ENCODE assay signal across 23 mouse cellular contexts in the genomic region with DNA sequence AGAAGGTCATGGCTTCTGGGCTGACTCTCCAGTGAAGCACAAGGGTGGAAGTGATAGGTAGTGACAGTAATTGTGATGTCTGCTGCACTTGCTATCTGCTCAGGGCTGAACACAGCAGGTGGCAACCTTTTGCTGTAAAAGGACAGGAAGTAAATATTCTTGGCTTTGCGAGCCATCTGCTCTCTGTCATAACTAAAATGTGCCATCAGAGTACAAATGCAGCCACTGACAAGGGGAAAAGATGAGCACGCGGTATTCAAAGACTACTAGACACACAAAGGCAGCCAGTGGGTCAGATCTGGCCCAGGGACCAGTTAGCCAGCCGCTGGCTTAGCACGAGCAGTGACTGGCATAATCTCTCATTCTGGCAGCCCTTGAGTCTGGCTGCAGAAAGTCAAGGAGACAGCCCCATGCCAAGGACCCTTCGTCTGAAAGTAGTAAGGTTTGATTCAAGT.
DNase-seq lines count a peak whose midpoint lies in the region; ATAC-seq lines count a peak whose summit lies in the region.
"Had no signal": no experiment of that assay in that cellular context is flagged by ENCODE, and none has a peak within 500 bp of the region (broad histone marks: within the 10 kb centered on the region; RNA-seq: fewer than 3 reads in every experiment).

No protein-coding gene starts in this region.

- H3K27me3 ChIP-seq in hindbrain, embryonic 15.5 days = no peaks in the 10 kb centered on the region
- H3K27me3 ChIP-seq in hindbrain, embryonic 10.5 days (ENCODE audit: insufficient read depth, poor library complexity, severe bottlenecking) = no peaks in the 10 kb centered on the region; the same call in 1 of the 2 replicates
- H3K27me3 ChIP-seq: heart, embryonic 13.5 days; limb, embryonic 12.5 days; liver, embryonic 13.5 days had no signal

- no peaks in the 10 kb centered on the region for H3K9me3 ChIP-seq in hindbrain, embryonic 15.5 days
- H3K9me3 ChIP-seq in hindbrain, embryonic 10.5 days = peaks cover 8% of the 10 kb centered on the region; the same call in 1 of the 2 replicates

- 62% methylated on average over 6 of the region's 6 CpGs for WGBS in hindbrain, embryonic 15.5 days
- 89% methylated on average over 6 of the region's 6 CpGs for WGBS in hindbrain, embryonic 10.5 days

- H3K4me1 ChIP-seq in hindbrain, embryonic 15.5 days (replicated peaks) = peaks cover 15% of the 10 kb centered on the region
- peaks cover 22% of the 10 kb centered on the region; the same call in 1 of the 2 replicates for H3K4me1 ChIP-seq in hindbrain, embryonic 10.5 days (replicated peaks)
- H3K4me1 ChIP-seq: heart, embryonic 13.5 days; liver, embryonic 13.5 days had no signal

- no peak overlapping the region for H3K4me2 ChIP-seq in hindbrain, embryonic 15.5 days
- H3K4me2 ChIP-seq: heart, embryonic 13.5 days; limb, embryonic 12.5 days; liver, embryonic 13.5 days; lung, embryonic 14.5 days had no signal

- ATAC-seq in hindbrain, embryonic 15.5 days (ENCODE audit: low FRiP score, low read depth) = peak; percentile 27; the same call in 1 of the 2 replicates
- ATAC-seq: activated CD4-positive, CD25-positive, alpha-beta regulatory T cell, adult 4 months; CD4-positive, CD25-positive, alpha-beta regulatory T cell, adult 4 months; forebrain, embryonic 14.5 days had no signal

- H3K4me3 ChIP-seq in hindbrain, embryonic 15.5 days = no peak overlapping the region
- no peak overlapping the region for H3K4me3 ChIP-seq in hindbrain, embryonic 10.5 days
- H3K4me3 ChIP-seq: heart, embryonic 13.5 days; limb, embryonic 12.5 days; liver, embryonic 13.5 days had no signal

- H3K36me3 ChIP-seq in hindbrain, embryonic 15.5 days = no peaks in the 10 kb centered on the region
- H3K36me3 ChIP-seq in hindbrain, embryonic 10.5 days = no peaks in the 10 kb centered on the region
- H3K36me3 ChIP-seq: heart, embryonic 13.5 days; limb, embryonic 12.5 days; liver, embryonic 13.5 days had no signal

- intact Hi-C loops in left cerebral cortex, postnatal 14 days (cut with DNase I) = no loop called here

- H3K9ac ChIP-seq in hindbrain, embryonic 15.5 days = no peak overlapping the region
- H3K9ac ChIP-seq: heart, embryonic 13.5 days; limb, embryonic 12.5 days; liver, embryonic 13.5 days; lung, embryonic 14.5 days had no signal

- DNase-seq in hindbrain, embryonic 10.5 days (ENCODE audit: low spot score) = no peak
- DNase-seq in Muller cell, postnatal 12 days (ENCODE audit: inconsistent ontology term) = peak; percentile 95
- peak; percentile 66 to 74 for DNase-seq in cerebellum, adult 18-20 months
- DNase-seq in cerebellum, postnatal 25 days = peak; percentile 62 to 76
- DNase-seq in right cerebral cortex, adult 2 months (ENCODE audit: low spot score in 2 of 2) = no peak
- DNase-seq in right cerebral cortex, postnatal 10 days (ENCODE audit: low spot score in 2 of 2) = no peak
- no peak for DNase-seq in left cerebral cortex, postnatal 14 days (ENCODE audit: low spot score in 2 of 2)
- DNase-seq: adrenal gland, postnatal 10 days; gastrocnemius, postnatal 10 days; heart, adult 18-20 months; kidney, adult 2 months; kidney, postnatal 10 days; liver, embryonic 13.5 days; lung, embryonic 14.5 days; right cerebral cortex, adult 18-20 months; thymus, postnatal 36 days had no signal

- H3K27ac ChIP-seq in hindbrain, embryonic 15.5 days (replicated peaks) = no peak overlapping the region
- no peak overlapping the region for H3K27ac ChIP-seq in hindbrain, embryonic 10.5 days
- H3K27ac ChIP-seq: heart, embryonic 13.5 days; limb, embryonic 12.5 days; liver, embryonic 13.5 days; macrophage had no signal

Comparison
In these comparisons a context has a peak if more than half of its experiments do, and no peak if none do; other contexts are left out.
1. DNase-seq: peak in Muller cell, postnatal 12 days (single experiment), cerebellum, adult 18-20 months (2 of 2) and cerebellum, postnatal 25 days (2 of 2); none in hindbrain, embryonic 10.5 days (single experiment), right cerebral cortex, adult 2 months (0 of 2), right cerebral cortex, postnatal 10 days (0 of 2) and left cerebral cortex, postnatal 14 days (0 of 2).